Mouse (Mus musculus): ENCODE results near the gene Eps15l1. TPM values are rescaled to one million over a fixed set of nuclear protein-coding genes. Genes with fewer than 3 reads are reported as not detected.
A peak's percentile ranks its signal among the peaks of the same experiment; 100 is the strongest.

Eps15l1 gene
- polyA plus RNA-seq, 1 experiment from 2014 or later: 20.7 TPM

DNA sequence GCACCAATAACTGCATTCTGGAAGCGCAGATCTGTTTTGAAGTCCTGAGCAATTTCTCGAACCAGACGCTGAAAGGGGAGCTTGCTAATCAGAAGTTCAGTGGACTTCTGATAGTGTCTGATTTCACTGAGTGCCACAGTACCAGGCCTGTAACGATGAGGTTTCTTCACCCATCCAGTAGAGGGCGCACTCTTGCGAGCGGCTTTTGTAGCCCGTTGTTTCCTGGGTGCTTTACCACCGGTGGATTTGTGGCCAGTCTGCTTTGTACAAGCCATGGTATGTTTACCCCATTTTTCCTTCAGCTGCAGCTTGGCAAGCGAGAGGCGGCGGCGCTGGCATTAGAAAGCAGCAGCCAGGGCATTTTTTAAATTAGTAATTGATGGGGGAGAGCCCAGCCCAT lies 8.4 kb upstream of the Eps15l1 start:
- WGBS: 50% methylated on average over 13 of the region's 13 CpGs

DNA sequence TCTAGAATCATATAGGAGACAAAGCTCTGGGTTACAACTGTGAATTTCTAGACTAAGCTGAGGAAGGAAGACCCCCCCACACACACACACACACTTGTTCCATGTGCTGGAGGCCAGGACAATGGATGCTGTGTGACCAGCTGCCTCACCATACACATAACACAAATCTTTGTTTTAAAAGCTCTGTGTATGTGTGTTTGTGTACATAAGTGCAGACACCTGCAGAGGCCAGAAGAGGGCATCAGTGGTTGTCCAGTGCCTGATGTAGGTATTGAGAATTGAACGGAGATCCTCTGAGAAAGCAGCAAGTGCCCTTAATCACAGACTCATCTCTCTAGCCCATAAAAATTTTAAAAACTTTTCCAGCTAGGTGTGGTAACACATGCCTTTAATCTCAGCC lies 1.7 kb upstream of the Eps15l1 start:
- Histone ChIP-seq H3K9me3 (ENCODE audit: control insufficient read depth, low read length) (no peaks in the 10 kb centered on the region), H3K4me3 (ENCODE audit: low read depth, low read length) (no peak overlapping the region), H3K4me1 (replicated peaks; ENCODE audit: control insufficient read depth, insufficient read depth) (peaks cover 7% of the 10 kb centered on the region; the same call in 1 of the 2 replicates), H3K9ac (ENCODE audit: low read length) (no peak overlapping the region), H3K36me3 (ENCODE audit: control insufficient read depth, insufficient read depth, low read length) (no peaks in the 10 kb centered on the region), H3K27ac (replicated peaks) (no peak overlapping the region), H3K27me3 (ENCODE audit: control insufficient read depth, insufficient read depth, low read length) (no peaks in the 10 kb centered on the region), H3K4me2 (replicated peaks; ENCODE audit: low read depth) (no peak overlapping the region)
- 56% methylated on average over 1 of the region's 1 CpGs for whole genome bisulfite sequencing
- ATAC-seq (ENCODE audit: low FRiP score, low TSS enrichment) (no peak), DNase-seq (ENCODE audit: low spot score) (peak; percentile 49)
- TF ChIP-seq EP300 (optimal IDR thresholded peaks at IDR 0.05) (no peak), CTCF (IDR thresholded peaks at IDR 0.05; ENCODE audit: low read depth) (peak; percentile 70)

More for the DNA sequence above, 8.4 kb upstream of the Eps15l1 start:
- no peak overlapping the region for H3K27ac ChIP-seq (replicated peaks)
- TF ChIP-seq CTCF (IDR thresholded peaks at IDR 0.05; ENCODE audit: low read depth) (peak; percentile 76), EP300 (optimal IDR thresholded peaks at IDR 0.05) (no peak)
- no peaks in the 10 kb centered on the region for H3K27me3 ChIP-seq (ENCODE audit: control insufficient read depth, insufficient read depth, low read length)
- no peaks in the 10 kb centered on the region for H3K4me1 ChIP-seq (replicated peaks; ENCODE audit: control insufficient read depth, insufficient read depth)
- H3K9ac ChIP-seq (ENCODE audit: low read length): no peak overlapping the region
- H3K9me3 ChIP-seq (ENCODE audit: control insufficient read depth, low read length): no peaks in the 10 kb centered on the region
- DNase-seq (ENCODE audit: low spot score): peak; percentile 37
- no peak overlapping the region for H3K4me2 ChIP-seq (replicated peaks; ENCODE audit: low read depth)
- no peaks in the 10 kb centered on the region for H3K36me3 ChIP-seq (ENCODE audit: control insufficient read depth, insufficient read depth, low read length)
- no peak for ATAC-seq (ENCODE audit: low FRiP score, low TSS enrichment)
- H3K4me3 ChIP-seq (ENCODE audit: low read depth, low read length): no peak overlapping the region

DNA sequence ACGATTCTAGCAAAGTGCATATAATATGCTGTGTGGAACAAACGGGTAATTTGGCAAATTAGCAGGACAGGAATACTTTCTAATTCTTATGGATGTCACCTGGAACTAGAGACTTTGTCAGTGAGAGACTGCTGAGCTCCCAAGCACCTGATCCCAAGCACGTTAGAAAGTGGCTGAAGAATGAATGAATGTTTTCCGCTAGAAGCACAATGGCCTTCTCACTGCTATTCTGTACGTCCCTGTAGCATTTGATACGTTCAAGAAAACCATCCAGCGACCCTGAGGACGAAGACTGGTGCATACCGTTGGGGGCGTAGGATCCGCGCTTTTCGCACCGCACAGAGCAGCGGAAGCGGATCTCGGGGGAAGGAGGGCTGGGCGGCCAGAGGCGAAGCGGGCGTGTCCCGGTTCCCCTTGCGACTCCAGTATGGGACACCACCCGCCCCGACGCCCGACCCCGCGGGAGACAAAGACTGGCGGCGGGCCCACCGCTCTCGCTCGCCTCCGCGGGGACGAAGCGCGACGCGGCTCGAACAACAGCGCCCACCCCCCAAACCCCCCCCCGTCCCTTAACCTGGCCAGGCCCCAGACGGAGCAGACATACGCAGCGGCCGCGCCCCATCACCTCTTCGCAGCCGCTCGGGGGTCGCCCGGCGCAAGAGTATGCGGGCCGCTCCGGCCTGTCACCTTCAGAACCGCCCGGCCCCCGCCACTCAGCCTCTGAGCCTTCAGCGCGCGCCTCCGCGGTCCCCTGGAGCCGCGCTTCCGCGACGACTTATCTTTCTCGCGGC lies 494 bp downstream of the Eps15l1 start:
- no peaks in the 10 kb centered on the region; the same call in 1 of the 2 replicates for H3K36me3 ChIP-seq (ENCODE audit: control insufficient read depth, insufficient read depth, low read length)
- H3K27me3 ChIP-seq (ENCODE audit: control insufficient read depth, insufficient read depth, low read length): no peaks in the 10 kb centered on the region
- ATAC-seq (ENCODE audit: low FRiP score, low TSS enrichment) (peak; percentile 47), DNase-seq (ENCODE audit: low spot score) (peak; percentile 61)
- H3K9me3 ChIP-seq (ENCODE audit: control insufficient read depth, low read length): no peaks in the 10 kb centered on the region
- H3K4me1 ChIP-seq (replicated peaks; ENCODE audit: control insufficient read depth, insufficient read depth): peaks cover 7% of the 10 kb centered on the region; the same call in 1 of the 2 replicates
- peak overlapping the region; percentile 83 for H3K9ac ChIP-seq (ENCODE audit: low read length)
- WGBS: under 1% methylated on average over 62 of the region's 73 CpGs
- H3K4me2 ChIP-seq (replicated peaks; ENCODE audit: low read depth): peak overlapping the region; percentile 77
- H3K4me3 ChIP-seq (ENCODE audit: low read depth, low read length): peak overlapping the region; percentile 78
- TF ChIP-seq CTCF (IDR thresholded peaks at IDR 0.05; ENCODE audit: low read depth) (no peak), EP300 (optimal IDR thresholded peaks at IDR 0.05) (no peak)
- H3K27ac ChIP-seq (replicated peaks): peak overlapping the region; percentile 89

DNA sequence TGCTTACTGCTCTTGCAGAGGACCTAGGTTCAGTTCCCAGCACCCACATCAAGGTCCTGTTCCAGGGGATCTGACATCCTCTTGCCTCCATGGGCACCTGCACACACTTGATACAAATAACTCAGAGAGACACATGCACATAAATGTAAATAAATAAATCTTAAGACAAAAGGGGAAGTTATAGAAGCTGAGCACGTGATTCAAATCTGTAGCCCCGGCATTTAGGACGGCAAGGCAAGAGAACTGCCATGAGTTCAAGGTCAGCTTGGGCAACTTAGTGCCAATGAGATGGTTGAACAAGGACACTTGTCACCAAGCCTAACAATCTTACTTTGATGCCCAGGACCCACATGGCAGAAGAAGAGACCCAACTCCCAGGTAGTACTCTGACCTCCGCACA lies 3.2 kb downstream of the Eps15l1 start:
- no peaks in the 10 kb centered on the region for H3K9me3 ChIP-seq (ENCODE audit: control insufficient read depth, low read length)
- H3K4me2 ChIP-seq (replicated peaks; ENCODE audit: low read depth): no peak overlapping the region
- no peak for DNase-seq (ENCODE audit: low spot score)
- TF ChIP-seq CTCF (IDR thresholded peaks at IDR 0.05; ENCODE audit: low read depth) (no peak), EP300 (optimal IDR thresholded peaks at IDR 0.05) (no peak)
- no peak overlapping the region for H3K4me3 ChIP-seq (ENCODE audit: low read depth, low read length)
- H3K27me3 ChIP-seq (ENCODE audit: control insufficient read depth, insufficient read depth, low read length): no peaks in the 10 kb centered on the region
- H3K4me1 ChIP-seq (replicated peaks; ENCODE audit: control insufficient read depth, insufficient read depth): peaks cover 7% of the 10 kb centered on the region; the same call in 1 of the 2 replicates
- no peaks in the 10 kb centered on the region; the same call in 1 of the 2 replicates for H3K36me3 ChIP-seq (ENCODE audit: control insufficient read depth, insufficient read depth, low read length)
- WGBS: 88% methylated on average over 4 of the region's 4 CpGs
- no peak overlapping the region for H3K27ac ChIP-seq (replicated peaks)
- ATAC-seq (ENCODE audit: low FRiP score, low TSS enrichment): no peak
- H3K9ac ChIP-seq (ENCODE audit: low read length): no peak overlapping the region

DNA sequence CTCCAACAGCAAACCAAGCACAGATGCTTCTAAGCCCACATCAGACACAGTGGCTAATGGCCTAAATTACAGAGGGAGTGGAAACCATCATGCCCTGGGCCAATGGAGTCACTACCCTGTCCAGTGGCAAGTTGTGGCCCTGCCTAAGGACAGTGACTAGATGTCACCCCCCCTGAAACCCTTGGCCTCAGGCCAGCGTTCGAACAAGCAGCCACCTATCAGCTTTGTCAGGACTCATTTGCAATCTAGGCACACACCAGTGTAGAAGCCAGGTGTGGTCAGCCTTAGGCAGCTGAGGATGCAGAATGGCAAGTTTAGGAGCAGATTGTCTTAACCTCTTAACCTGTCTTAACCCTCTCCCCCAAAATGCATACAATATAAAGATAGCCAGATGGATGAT lies 6.0 kb downstream of the Eps15l1 start:
- no peak overlapping the region for H3K27ac ChIP-seq (replicated peaks)
- H3K4me3 ChIP-seq (ENCODE audit: low read depth, low read length): no peak overlapping the region
- DNase-seq (ENCODE audit: low spot score): no peak
- 51% methylated on average over 2 of the region's 2 CpGs for WGBS
- H3K27me3 ChIP-seq (ENCODE audit: control insufficient read depth, insufficient read depth, low read length): no peaks in the 10 kb centered on the region
- no peaks in the 10 kb centered on the region; the same call in 1 of the 2 replicates for H3K36me3 ChIP-seq (ENCODE audit: control insufficient read depth, insufficient read depth, low read length)
- no peak overlapping the region for H3K4me2 ChIP-seq (replicated peaks; ENCODE audit: low read depth)
- ATAC-seq (ENCODE audit: low FRiP score, low TSS enrichment): no peak
- H3K4me1 ChIP-seq (replicated peaks; ENCODE audit: control insufficient read depth, insufficient read depth): peaks cover 4% of the 10 kb centered on the region; the same call in 1 of the 2 replicates
- TF ChIP-seq CTCF (IDR thresholded peaks at IDR 0.05; ENCODE audit: low read depth) (no peak), EP300 (optimal IDR thresholded peaks at IDR 0.05) (no peak)
- no peak overlapping the region; the same call in 1 of the 2 replicates for H3K9ac ChIP-seq (ENCODE audit: low read length)
- H3K9me3 ChIP-seq (ENCODE audit: control insufficient read depth, low read length): no peaks in the 10 kb centered on the region

GRCm38 (mm10) chr8:72413839-72414238 lies 7.4 kb downstream of the Eps15l1 start:
- Histone ChIP-seq H3K4me1 (replicated peaks; ENCODE audit: control insufficient read depth, insufficient read depth) (no peaks in the 10 kb centered on the region), H3K9me3 (ENCODE audit: control insufficient read depth, low read length) (no peaks in the 10 kb centered on the region), H3K4me2 (replicated peaks; ENCODE audit: low read depth) (no peak overlapping the region), H3K9ac (ENCODE audit: low read length) (no peak overlapping the region), H3K36me3 (ENCODE audit: control insufficient read depth, insufficient read depth, low read length) (no peaks in the 10 kb centered on the region; the same call in 1 of the 2 replicates), H3K27me3 (ENCODE audit: control insufficient read depth, insufficient read depth, low read length) (no peaks in the 10 kb centered on the region), H3K4me3 (ENCODE audit: low read depth, low read length) (no peak overlapping the region), H3K27ac (replicated peaks) (peak overlapping the region; percentile 85)
- ATAC-seq (ENCODE audit: low FRiP score, low TSS enrichment) (peak; percentile 80), DNase-seq (ENCODE audit: low spot score) (peak; percentile 55)
- TF ChIP-seq CTCF (IDR thresholded peaks at IDR 0.05; ENCODE audit: low read depth) (no peak; the same call in 1 of the 2 replicates), EP300 (optimal IDR thresholded peaks at IDR 0.05) (no peak)
- 65% methylated on average over 7 of the region's 7 CpGs for WGBS
